Mouse (Mus musculus): ENCODE measurements around the gene Eda. TPM values are rescaled to one million over a fixed set of nuclear protein-coding genes. Genes with fewer than 3 reads are reported as not detected.

Eda gene
- 1 to 10 TPM; 5.1 to 5.9 TPM for total RNA-seq (2021)
- long read RNA-seq, experiment 1, partial matches to known transcripts, result 2 of 4 reads
- long read RNA-seq, experiment 1, other reads (novel, unspliced or antisense), result 2 of 4 reads
- long read RNA-seq, experiment 2, result 0 reads

DNA sequence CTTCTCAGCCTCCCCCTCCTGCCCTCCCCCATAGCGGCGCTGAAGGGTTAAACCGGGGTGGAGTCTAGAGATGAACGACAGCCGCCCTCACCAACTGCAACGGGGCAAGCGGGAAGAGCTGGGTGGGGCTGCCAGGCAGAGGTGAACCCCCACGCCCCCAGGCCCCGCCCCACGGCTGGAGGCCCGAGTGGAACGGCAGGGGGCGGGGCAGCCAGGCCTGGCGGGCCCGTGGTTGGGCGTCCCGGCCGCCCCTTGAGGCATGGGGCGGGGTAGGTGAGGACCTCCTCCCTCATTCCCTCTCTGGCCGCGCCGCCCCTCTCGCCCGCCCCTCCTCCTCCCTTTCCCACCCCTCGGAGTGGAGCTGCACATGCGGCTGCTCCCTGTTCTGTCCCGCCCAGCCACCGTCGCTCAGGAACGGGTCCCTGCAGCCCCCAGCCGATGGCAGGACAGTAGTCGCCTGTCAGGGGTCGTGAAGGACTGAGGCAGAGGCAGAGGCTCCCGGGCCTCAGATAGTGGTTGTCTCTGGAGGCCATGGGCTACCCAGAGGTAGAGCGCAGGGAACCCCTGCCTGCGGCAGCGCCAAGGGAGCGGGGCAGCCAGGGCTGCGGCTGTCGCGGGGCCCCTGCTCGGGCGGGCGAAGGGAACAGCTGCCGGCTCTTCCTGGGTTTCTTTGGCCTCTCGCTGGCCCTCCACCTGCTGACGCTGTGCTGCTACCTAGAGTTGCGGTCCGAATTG lies at the start of gene Eda:
TSS of gene Eda (plus strand) at position 357 of the 735 bp plus-strand sequence.
- DNase-seq (ENCODE audit: low spot score in 2 of 2), result peak; percentile 64 to 83

DNA sequence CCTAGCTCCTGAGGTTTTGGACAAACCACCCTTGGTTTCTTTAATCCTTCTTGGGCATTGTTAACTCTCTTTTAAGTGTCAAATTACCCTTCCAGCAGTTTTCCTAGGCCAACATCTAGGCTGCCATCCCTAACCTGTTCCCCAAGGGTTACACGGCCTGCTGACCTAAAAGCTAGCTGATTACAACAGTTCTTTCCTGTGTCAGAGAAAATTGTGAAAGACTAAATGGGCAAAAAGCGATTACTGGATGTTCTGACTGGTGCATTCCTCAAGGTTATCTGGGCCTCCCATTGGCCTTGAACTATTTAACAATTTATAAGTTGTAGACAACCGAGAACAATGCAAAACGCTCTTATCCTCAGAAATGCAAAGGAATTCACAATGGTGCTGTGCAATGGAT lies 14.4 kb upstream of the Eda start:
- DNase-seq (ENCODE audit: low spot score in 2 of 2), result no peak

DNA sequence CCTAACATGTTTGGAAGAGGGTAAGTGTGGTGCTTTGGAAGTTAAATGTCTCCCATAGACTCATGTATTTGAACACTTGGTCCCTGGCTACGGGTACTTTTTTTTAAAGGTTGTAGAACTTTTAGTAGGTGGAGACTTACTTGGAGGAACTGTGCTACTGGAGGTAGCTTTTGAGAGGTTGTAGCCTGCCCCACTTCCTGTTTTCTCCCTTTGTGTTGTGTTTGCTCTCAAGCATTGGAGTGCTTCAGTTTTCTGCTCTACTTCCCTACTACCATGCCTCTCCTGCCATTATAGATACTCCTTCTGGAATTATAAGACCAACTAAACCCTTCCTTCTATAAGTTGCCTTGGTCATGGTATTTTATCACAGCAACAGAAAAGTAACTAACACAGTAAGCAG lies 5.3 kb upstream of the Eda start:
- no peak for DNase-seq (ENCODE audit: low spot score in 2 of 2)

DNA sequence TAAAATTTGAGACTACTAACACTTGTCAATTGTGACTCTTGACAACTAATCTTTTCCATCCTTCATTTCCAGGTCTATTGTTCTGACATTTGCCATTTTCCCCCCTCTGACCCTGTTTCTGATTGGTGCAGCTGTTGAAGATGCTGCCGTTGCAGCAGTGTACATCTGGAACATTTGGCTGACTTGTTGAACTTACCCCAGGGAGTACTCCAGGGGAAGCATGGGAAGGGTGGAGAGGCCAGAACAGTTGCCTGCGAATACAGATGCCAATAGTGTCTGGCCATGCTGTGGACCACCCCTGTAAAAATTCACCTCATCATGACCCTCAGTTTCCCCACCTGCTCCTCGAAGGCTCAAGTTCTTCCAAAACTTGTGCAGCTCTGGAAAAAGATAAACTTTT lies 1.0 kb upstream of the Eda start:
- no peak for DNase-seq (ENCODE audit: low spot score in 2 of 2)

DNA sequence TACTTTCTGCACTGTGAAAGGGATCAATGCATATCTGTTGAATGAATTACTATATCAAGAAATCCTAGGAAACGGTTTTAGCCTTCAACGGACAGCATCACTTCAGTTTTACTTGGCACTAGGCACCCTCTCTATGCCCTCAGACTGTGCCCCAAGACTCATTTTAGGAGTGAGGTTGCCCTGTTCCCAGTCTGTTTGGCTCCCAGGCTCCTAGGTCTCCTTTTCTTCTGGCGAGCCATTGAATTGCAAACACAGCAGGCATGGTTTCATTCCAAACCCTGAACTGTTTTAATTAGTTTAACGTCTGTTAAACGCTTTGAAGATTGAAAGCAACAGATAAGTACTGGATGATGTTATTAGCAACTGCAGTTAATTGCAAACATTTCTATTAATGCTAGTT lies 603 bp upstream of the Eda start:
- no peak for DNase-seq (ENCODE audit: low spot score in 2 of 2)

DNA sequence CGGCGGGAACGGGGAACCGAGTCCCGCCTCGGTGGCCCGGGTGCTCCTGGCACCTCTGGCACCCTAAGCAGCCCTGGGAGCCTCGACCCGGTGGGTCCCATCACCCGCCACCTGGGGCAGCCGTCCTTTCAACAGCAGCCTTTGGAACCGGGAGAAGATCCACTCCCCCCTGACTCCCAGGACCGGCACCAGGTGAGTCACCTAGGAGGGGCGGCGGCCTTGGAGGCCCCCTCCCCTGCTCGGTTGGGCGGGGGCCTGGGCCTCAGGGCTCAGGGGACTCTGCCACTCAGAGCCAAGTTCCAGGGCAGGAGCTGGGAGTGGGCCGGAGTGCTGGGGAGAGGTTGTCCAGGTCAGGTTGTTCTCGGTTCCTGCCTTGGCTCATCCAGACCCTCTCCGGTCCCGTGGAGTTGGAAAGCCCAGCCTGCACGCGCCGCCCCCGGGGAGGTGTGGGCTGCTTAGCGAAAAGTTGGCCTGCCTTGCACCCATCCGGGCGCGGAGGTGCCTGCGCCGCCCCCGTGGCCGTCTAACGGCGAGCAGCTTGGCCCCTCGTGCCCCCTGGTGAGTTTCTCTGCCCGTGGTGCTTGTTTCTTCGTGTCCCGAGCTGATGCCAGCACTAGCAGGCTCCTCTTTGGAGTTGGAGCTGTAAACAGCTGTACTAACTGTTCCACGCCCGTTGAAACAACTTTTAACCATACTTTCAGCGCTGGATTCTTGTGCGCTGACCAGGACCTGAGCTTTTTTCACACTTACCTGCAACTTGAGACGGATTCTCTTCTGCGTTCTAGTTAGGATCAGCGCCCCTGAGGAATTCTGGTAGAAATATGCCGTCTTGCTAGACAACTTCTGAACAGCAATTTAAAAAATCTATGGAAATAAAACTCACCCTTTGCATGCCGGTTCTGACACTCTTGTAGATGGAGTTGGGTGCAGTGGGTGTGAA lies 849 bp downstream of the Eda start:
- DNase-seq (ENCODE audit: low spot score in 2 of 2), result peak; percentile 1 to 2

DNA sequence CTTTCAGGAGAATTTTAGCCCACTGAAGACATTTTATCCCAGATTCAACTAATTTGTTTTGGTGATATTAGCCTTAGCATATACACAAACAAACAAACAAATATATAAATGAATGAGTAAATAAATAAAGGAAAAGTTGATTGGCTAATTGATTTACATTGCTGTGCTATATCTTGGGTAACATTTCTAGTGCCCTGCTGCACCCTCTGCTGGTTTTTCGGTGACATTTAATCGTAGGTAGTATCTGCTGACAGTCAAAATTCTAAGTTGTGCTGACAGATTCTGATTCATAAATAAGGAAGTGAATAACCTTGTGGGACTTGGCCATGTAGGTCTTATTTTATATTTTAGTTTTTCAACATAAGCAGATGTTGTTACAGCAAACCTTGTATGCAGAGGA lies 2.9 kb downstream of the Eda start:
- DNase-seq (ENCODE audit: low spot score in 2 of 2), result no peak

DNA sequence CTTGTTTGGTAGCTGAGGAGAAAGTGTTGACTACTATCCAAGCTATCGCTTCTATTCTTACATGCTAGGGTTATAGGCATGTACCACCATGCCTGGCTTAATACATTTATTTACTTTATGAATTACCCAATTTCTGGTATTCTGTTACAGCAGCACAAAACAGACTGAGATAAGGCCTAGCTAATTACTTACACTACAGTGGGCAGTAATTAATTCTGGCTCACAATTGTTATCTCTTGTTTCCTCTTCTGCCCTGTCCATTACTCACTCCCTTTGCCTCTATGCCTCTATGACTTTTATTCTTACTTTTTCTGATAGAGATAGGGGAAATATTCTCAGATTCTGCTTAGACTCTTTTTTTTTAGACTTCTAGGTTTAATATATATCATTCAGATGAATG lies 18.0 kb downstream of the Eda start:
- DNase-seq (ENCODE audit: low spot score in 2 of 2), result no peak

DNA sequence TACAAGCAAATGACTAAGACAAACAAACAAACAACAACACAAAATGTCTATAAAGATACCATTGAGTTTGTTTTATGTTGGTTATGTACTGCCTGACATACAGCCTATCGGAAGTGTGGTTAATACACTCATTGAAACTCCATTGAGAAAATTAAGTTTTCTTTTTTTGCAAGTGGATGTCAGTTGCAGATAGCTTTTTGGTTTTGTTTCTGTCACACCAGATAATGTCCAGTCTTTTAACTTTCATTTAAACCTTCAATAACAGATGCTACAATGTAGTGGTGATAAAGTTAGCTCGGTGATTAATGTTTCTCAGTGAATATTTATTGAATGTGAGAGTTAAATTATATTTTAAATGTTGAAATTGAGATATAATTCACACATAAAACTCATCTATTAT lies 23.9 kb downstream of the Eda start:
- no peak for DNase-seq (ENCODE audit: low spot score in 2 of 2)

DNA sequence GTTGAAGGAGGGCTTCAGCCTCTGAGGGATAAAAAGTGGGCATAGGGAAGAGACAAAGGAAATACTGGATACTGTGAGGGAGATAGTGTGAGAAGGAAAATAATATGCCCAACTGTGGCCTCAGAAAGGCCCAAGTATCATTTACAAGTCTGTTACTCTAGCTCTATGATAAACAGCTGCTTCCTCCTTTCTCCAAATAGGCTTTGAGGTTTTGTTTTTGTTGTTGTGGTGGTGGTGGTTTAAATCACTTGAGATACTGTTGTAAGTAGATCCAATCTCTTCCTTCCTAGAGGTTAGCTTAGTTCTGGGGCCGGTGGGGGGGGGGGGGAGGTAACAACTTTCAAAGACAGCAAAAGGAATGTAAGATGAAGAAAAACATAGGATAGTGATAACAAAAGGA lies 143.0 kb downstream of the Eda start:
- no peak for DNase-seq (ENCODE audit: low spot score in 2 of 2)

DNA sequence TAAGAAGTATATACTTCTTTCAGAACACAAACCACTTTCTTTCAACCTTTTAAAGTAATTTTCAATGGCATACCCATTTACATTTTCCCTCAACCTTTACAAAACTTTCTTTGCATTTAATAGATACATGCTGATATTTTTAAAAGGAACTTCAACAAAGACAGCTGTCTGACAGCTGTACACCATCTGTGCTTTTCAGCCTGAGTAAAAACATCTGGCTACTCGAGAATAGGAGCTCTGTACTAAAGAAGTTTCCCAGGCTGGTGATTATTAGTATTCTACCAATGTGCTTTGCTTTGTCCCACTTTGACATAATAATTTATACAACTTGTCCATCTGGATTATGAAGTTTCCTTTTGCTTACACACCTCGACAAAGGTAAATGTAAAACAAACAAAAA lies 219.9 kb downstream of the Eda start:
- no peak for DNase-seq (ENCODE audit: low spot score in 2 of 2)

DNA sequence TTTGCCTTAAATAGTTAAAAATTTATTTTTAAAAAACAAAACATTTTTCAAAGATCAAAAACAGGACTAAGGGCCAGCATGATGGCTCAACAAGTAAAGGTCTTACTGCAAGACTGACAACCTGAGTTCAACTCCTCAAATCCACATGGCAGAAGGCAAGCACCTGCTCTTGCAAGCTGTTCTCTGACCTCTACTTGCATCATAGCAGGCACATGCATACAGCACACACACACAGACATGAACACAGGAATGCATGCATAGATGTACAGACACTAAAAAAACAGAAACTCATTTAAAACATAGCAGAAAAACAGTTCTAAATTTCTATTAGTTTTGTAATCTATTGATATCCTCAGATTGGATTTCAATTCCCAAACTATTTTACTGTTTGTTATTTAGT lies 338.2 kb downstream of the Eda start:
- no peak for DNase-seq (ENCODE audit: low spot score in 2 of 2)

DNA sequence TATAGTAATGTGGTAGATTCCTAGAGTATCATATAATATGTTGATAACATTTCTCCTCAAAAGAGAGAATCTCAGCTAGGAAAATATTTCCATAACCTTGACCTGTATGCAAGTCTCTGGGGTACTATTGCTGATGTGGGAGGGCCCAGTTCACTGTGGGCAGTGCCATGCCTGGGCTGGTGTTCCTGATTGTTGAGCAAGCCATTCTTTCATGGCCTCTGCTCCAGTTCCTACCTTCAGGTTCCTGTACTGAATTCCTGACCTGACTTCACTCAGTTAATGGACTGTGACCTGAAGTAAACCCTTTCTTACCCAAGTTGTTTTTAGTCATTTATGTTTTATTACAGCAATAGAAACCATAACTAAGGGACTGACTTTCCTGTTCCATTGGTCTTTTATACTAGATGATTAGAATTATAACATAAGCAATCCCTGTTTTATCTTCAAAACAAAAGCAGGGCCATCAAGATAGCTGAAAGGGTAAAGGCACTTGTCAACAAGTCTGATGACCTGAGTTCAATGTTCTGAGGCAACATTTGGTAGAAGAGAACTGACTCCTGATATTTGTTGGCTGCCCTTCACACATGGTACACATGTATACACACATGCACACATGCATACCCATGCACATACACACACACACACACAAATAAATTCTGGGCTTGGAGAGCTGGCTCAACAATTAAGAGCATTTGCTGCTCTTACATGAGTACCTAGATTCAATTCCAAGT lies 338.9 kb downstream of the Eda start:
- DNase-seq (ENCODE audit: low spot score in 2 of 2), result no peak

DNA sequence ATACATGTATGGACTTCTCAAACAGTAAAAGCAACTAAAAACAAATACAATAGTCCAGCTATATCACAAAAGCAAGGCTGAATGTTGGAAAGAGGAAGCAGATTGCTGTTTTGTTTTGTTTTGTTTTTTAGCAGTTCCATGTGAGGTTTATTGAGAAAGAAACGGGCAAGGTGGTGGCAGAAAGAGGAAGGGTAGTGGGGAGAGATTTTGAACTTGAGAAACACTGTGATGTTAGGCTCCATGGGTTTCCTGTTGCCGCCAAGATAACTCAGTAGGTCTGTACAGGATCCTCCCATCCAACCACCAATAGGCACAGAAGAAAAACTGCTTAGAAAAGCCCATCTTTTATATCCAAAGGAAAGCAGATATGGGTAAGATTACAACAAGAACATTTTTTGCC lies 365.3 kb downstream of the Eda start:
- no peak for DNase-seq (ENCODE audit: low spot score in 2 of 2)

DNA sequence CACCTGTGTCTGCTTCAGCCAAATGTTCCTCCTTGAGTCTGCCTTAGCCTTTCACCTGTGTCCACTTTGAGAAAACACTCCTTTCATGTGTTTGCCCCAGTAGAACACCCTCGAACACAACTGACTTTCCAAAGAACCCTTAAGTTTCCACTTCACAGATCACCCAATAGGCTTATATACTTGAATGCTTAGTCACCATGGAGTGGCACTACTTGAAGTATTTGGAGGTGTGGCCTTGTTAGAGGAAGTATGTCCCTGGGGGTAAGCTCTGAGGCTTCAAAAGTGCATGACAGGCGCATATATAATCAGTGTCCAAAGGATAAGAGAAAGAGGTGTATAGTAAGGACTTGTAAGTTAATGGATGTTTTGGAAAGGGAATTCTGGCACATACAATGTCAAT lies 369.0 kb downstream of the Eda start:
- no peak for DNase-seq (ENCODE audit: low spot score in 2 of 2)

DNA sequence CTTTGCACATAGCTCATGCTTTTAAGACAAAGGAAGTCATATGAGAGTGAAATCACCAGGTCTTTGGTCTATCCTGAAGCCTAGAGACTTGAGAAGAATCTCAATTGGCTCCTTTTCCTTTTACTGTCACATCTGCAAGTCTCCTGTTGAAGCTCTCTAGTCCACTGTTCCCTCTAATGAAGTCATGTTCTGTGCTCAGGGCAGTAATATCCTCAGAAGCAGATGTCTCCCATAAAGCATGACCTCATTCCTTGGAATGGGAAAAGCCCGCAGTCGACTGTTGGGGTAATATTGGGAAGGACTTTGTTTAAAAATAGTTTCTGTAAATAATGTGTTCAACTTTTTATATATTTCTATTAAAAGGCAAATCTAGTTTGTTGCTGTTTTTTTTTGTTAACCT lies 381.6 kb downstream of the Eda start:
- no peak for DNase-seq (ENCODE audit: low spot score in 2 of 2)

DNA sequence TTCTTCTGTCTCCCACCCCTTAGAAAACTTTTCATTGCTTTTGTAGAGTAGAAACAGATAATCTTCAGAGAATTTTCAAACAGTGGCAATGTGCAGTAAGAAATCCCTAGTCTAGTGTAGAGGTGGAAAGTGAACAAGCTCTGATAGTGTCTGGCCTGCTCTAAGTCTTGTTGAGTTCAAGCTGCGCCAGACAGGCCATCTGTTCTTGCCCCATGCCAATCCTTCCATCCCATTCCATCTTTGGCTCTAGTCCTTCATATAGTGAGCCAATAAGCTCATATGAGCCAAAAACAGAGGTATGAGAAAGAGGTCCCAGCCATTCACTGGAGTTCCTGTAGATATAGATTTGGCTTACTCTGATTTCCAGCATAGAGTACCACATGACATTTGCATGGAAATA lies 414.5 kb downstream of the Eda start:
- no peak for DNase-seq (ENCODE audit: low spot score in 2 of 2)

DNA sequence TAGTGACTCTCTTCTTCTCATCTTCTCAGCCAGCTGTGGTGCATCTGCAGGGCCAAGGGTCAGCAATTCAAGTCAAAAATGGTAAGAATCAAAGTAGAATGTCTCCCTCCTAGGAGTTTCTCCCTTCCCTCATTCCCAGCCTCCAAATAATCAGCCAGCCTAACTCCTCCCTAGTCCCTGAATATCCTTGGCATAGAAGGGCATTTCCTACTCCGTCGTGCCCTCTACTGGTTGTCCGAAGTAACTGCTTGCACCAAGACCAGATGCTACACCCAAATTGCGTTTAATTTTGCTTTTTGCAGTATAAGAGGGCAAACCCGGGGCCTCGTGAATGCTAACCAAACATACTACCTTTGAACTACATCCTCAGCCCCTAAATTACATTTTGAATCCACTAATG lies 416.9 kb downstream of the Eda start:
- DNase-seq (ENCODE audit: low spot score in 2 of 2), result peak; percentile 6 to 26

DNA sequence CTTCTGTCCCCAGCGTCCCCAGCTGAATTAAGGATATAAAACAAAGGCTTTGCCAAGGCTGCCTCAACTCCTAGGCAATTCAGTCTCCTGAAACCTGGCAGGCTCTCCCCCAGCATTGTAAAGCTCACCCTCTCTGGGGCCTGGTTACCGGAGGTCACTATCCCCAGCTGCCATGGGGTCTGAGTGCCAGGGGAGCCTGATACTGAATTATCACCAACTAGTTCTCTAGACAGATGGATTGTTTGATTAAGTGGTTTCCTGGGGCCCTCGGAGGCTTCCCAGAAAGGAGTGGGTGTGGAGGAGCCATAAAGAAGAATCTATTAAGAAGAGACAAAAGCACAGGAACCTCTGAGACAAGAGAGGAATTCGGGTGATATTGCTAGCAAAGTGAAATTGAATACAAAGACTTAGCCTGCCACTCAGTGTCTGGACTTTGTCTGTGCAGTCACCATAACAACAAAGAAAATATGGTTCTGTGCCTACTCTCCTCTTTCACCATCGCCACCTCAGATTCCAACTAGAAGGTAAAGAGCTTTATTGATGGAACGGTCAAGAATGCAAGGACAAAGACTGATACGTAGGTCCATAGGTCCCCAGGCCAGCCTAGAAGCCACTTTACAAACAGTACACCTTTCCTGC lies 418.9 kb downstream of the Eda start:
- no peak for DNase-seq (ENCODE audit: low spot score in 2 of 2)

DNA sequence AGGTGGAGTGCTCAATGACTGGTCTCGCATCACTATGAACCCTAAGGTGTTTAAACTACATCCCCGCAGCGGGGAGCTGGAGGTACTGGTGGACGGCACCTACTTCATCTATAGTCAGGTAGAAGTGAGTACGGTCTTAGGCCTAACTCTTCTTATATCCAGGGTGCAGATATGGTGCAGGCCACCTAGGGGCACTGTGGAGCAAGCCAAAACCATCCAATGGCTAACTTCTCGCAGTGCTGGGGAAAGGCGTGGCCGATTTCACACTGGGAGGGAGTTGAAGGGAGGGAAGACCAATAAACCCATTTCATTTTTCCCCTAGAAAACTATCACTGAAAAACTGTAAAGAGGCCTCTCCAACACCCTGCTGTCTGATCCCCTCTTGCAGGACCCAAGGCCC lies 419.6 kb downstream of the Eda start:
- DNase-seq (ENCODE audit: low spot score in 2 of 2), result no peak

DNA sequence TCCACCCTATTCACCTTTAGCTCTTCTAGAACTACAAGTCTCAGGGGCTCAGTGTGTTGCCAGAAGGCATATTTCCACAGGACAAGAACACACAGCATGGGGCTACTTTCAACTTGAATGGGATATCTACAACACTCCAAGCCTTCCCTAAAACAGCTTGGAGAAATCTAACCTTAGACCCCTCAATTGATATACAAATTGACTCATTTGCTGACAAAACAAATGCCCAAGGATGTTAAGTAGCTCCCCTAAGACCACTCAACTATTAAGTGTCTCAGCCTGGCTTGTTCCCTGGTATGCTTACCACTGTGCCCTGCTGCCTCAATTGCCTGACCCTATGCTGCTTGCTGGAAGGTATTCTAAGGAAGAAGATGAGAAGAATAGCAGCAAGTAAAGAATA lies 425.5 kb downstream of the Eda start:
- no peak for DNase-seq (ENCODE audit: low spot score in 2 of 2)

Measured in layer of hippocampus, postnatal 14 days (tissue).